Mouse (Mus musculus): ENCODE results near the gene Tspan13.
A peak's percentile ranks its signal among the peaks of the same experiment; 100 is the strongest.

Gene Tspan13

GRCm38 (mm10) chr12:36030660-36031363 lies 11.5 kb downstream of the Tspan13 start:
- no peak for DNase-seq

GRCm38 (mm10) chr12:36029687-36030086 lies 12.6 kb downstream of the Tspan13 start:
- DNase-seq: no peak

GRCm38 (mm10) chr12:36028968-36029645 lies 13.2 kb downstream of the Tspan13 start:
- no peak for DNase-seq

- DNase-seq: peak; percentile 25
Observed at GRCm38 (mm10) chr12:36027171-36027570, 15.1 kb downstream of the Tspan13 start.

- no peak for DNase-seq
Observed at GRCm38 (mm10) chr12:36026126-36026525, 16.2 kb downstream of the Tspan13 start.

- DNase-seq: no peak
Observed at GRCm38 (mm10) chr12:36020710-36021109, 21.6 kb downstream of the Tspan13 start.

GRCm38 (mm10) chr12:36020081-36020480 lies 22.2 kb downstream of the Tspan13 start:
- DNase-seq: no peak

- no peak for DNase-seq
Observed at GRCm38 (mm10) chr12:36019572-36019971, 22.7 kb downstream of the Tspan13 start.

GRCm38 (mm10) chr12:36017791-36018190 lies 24.5 kb downstream of the Tspan13 start:
- DNase-seq: no peak

GRCm38 (mm10) chr12:36013216-36013910 lies 28.9 kb downstream of the Tspan13 start:
- no peak for DNase-seq

GRCm38 (mm10) chr12:36008364-36009047 lies 33.8 kb downstream of the Tspan13 start:
- no peak for DNase-seq

- DNase-seq: no peak
Observed at GRCm38 (mm10) chr12:36007581-36007980, 34.7 kb downstream of the Tspan13 start.

GRCm38 (mm10) chr12:36004714-36005113 lies 37.6 kb downstream of the Tspan13 start:
- DNase-seq: no peak

- peak; percentile 49 for DNase-seq
Observed at GRCm38 (mm10) chr12:35995799-35996198, 46.5 kb downstream of the Tspan13 start.

GRCm38 (mm10) chr12:35994098-35994497 lies 48.2 kb downstream of the Tspan13 start:
- DNase-seq: no peak

- no peak for DNase-seq
Observed at GRCm38 (mm10) chr12:35993583-35993982, 48.7 kb downstream of the Tspan13 start.

GRCm38 (mm10) chr12:35992711-35993110 lies 49.6 kb downstream of the Tspan13 start, which contains the start of gene Agr2:
Gene Agr2, plus strand, starts transcription at chr12:35992907.
- DNase-seq: no peak

- no peak for DNase-seq
Observed at GRCm38 (mm10) chr12:35984743-35985142, 57.6 kb downstream of the Tspan13 start.

GRCm38 (mm10) chr12:35983472-35983871 lies 58.8 kb downstream of the Tspan13 start:
- DNase-seq: no peak

GRCm38 (mm10) chr12:35981732-35982360 lies 60.5 kb downstream of the Tspan13 start:
- DNase-seq: no peak

- no peak for DNase-seq
Observed at GRCm38 (mm10) chr12:35979625-35980024, 62.7 kb downstream of the Tspan13 start.

GRCm38 (mm10) chr12:35977633-35978246 lies 64.6 kb downstream of the Tspan13 start:
- DNase-seq: no peak
